Mouse (Mus musculus) heart, postnatal 0 days (tissue): ENCODE data around the gene Mfsd14b. TPM values are rescaled to one million over a fixed set of nuclear protein-coding genes. Genes with fewer than 3 reads are reported as not detected.

Source experiments
- ATAC-seq: fragments of 200-750 bp; cut with Nextera tagmentation; 2 replicates; pipeline ENCODE4 v1.8.0; 2017; ENCODE audit warnings: low read depth, moderate number of reproducible peaks, moderate library complexity; ENCODE audit not compliant: insufficient read depth
- DNase-seq: peaks from one replicate; pipeline ENCODE4 v3.0.0-alpha.2; 2016; ENCODE audit warnings: low spot score
- H3K27ac ChIP-seq: fragments of 300-500 bp; sonication (generic); 2 replicates; pipeline ENCODE4 v1.5.1; 2014; ENCODE audit warnings: low read depth, mild to moderate bottlenecking
- H3K27me3 ChIP-seq: fragments of 300-500 bp; sonication (generic); 2 replicates; pipeline ENCODE4 v1.6.1; 2014; ENCODE audit warnings: low read length, mixed read lengths; ENCODE audit not compliant: control insufficient read depth, insufficient read depth
- H3K36me3 ChIP-seq: fragments of 300-500 bp; sonication (generic); replicated peaks from 2 replicates; pipeline ENCODE4 v1.6.1; 2014; ENCODE audit warnings: low read length, mixed read lengths; ENCODE audit not compliant: control insufficient read depth, insufficient read depth
- H3K4me1 ChIP-seq: fragments of 300-500 bp; sonication (generic); 2 replicates; pipeline ENCODE4 v1.6.1; 2014; ENCODE audit warnings: antibody characterized with exemption; ENCODE audit not compliant: control insufficient read depth, insufficient read depth
- H3K4me2 ChIP-seq: fragments of 300-500 bp; sonication (generic); 2 replicates; pipeline ENCODE4 v1.6.1; 2014; ENCODE audit warnings: low read depth, mild to moderate bottlenecking, low read length, moderate library complexity
- H3K4me3 ChIP-seq: fragments of 300-500 bp; sonication (generic); 2 replicates; pipeline ENCODE4 v1.5.1; 2014; ENCODE audit warnings: low read depth, low read length
- H3K9ac ChIP-seq: fragments of 300-500 bp; sonication (generic); replicated peaks from 2 replicates; pipeline ENCODE4 v1.6.1; 2014; ENCODE audit warnings: low read depth, low read length, mixed read lengths
- H3K9me3 ChIP-seq: fragments of 300-500 bp; sonication (generic); replicated peaks from 2 replicates; pipeline ENCODE4 v1.6.1; 2016; ENCODE audit warnings: low read length; ENCODE audit not compliant: control insufficient read depth
- CTCF ChIP-seq: IDR thresholded peaks from 2 replicates; pipeline ENCODE4 v1.5.1; 2016; ENCODE audit warnings: antibody characterized with exemption, control low read depth, low read depth
- EP300 ChIP-seq: IDR thresholded peaks from 2 replicates; pipeline ENCODE4 v1.6.1; 2016; ENCODE audit warnings: antibody characterized with exemption, low read depth
- WGBS: fragments of 180-500 bp; shearing (Covaris S2); extraction: QIAGEN DNeasy Blood & Tissue Kit; methylation state at CpG from one replicate; pipeline ENCODE4 v1.1.7; 2014; 5-methylcytosine and 5-hydroxymethylcytosine counted together
- polyA plus RNA-seq: library from polyadenylated mRNA; unstranded; fragments of >200 nt; fragmentation: Nextera tagmentation; extraction: Ambion mirVana; gene quantifications from 2 replicates; pipeline ENCODE4 v1.2.1, GENCODE M21; 2015
- total RNA-seq: library from RNA; depleted of rRNA; stranded (reverse); fragments of >200 nt; gene quantifications from 2 replicates; pipeline ENCODE4 v1.2.3, GENCODE M21; 2014; ENCODE audit warnings: low replicate concordance; rRNA removed

Gene Mfsd14b
- total and polyA plus RNA-seq, 2 experiments from 2014 or later, result 24.2 to 37.1 TPM

- 91% methylated on average over 4 of the region's 4 CpGs for WGBS
- H3K9me3 ChIP-seq, result no peaks in the 10 kb centered on the region
- DNase-seq, result no peak
- H3K36me3 ChIP-seq, result no peaks in the 10 kb centered on the region
- no peak overlapping the region for H3K9ac ChIP-seq
- H3K4me3 ChIP-seq, result no peak overlapping the region
- ATAC-seq, result no peak
- TF ChIP-seq EP300 (no peak), CTCF (no peak)
- H3K4me1 ChIP-seq, result no peaks in the 10 kb centered on the region
- H3K27ac ChIP-seq, result no peak overlapping the region
- no peaks in the 10 kb centered on the region for H3K27me3 ChIP-seq
- no peak overlapping the region for H3K4me2 ChIP-seq
Observed at GRCm38 (mm10) chr13:65095923-65096322, 16.9 kb downstream of the Mfsd14b start.

GRCm38 (mm10) chr13:65069969-65070368 lies 42.8 kb downstream of the Mfsd14b start:
- H3K4me2 ChIP-seq, result no peak overlapping the region
- no peak for TF ChIP-seq CTCF
- TF ChIP-seq EP300, result no peak
- H3K9ac ChIP-seq, result no peak overlapping the region
- ATAC-seq, result no peak
- H3K36me3 ChIP-seq, result peaks cover 37% of the 10 kb centered on the region
- H3K9me3 ChIP-seq, result no peaks in the 10 kb centered on the region
- no peak for DNase-seq
- no peak overlapping the region for H3K4me3 ChIP-seq
- no peaks in the 10 kb centered on the region for H3K27me3 ChIP-seq
- H3K4me1 ChIP-seq, result no peaks in the 10 kb centered on the region
- WGBS, result 82% methylated on average over 2 of the region's 2 CpGs
- no peak overlapping the region for H3K27ac ChIP-seq

GRCm38 (mm10) chr13:65052660-65053059 lies 60.1 kb downstream of the Mfsd14b start, which contains the start of gene Prss47:
Gene Prss47, minus strand, starts transcription at chr13:65052760.
- Histone ChIP-seq H3K4me1 (no peaks in the 10 kb centered on the region), H3K9ac (no peak within 1 kb of the TSS), H3K27me3 (no peaks in the 10 kb centered on the region), H3K36me3 (no peaks in the 10 kb centered on the region), H3K4me3 (no peak within 1 kb of the TSS), H3K27ac (no peak within 1 kb of the TSS), H3K4me2 (no peak within 1 kb of the TSS), H3K9me3 (peaks cover 4% of the 10 kb centered on the region; the same call in 1 of the 2 replicates)
- no peak for TF ChIP-seq EP300
- no peak for TF ChIP-seq CTCF
- DNase-seq (no peak), ATAC-seq (no peak)
- 76% methylated on average over 9 of the region's 9 CpGs for WGBS

GRCm38 (mm10) chr13:65035057-65035456 lies 77.7 kb downstream of the Mfsd14b start:
- no peaks in the 10 kb centered on the region for H3K36me3 ChIP-seq
- no peaks in the 10 kb centered on the region for H3K27me3 ChIP-seq
- WGBS, result 46% methylated on average over 4 of the region's 4 CpGs
- ATAC-seq (no peak), DNase-seq (no peak)
- H3K4me2 ChIP-seq, result no peak overlapping the region
- no peaks in the 10 kb centered on the region for H3K4me1 ChIP-seq
- H3K9ac ChIP-seq, result no peak overlapping the region
- no peak for TF ChIP-seq EP300
- TF ChIP-seq CTCF, result 0 out of 2 replicates have a peak, but pooled peaks have one; percentile 6
- no peaks in the 10 kb centered on the region for H3K9me3 ChIP-seq
- no peak overlapping the region for H3K27ac ChIP-seq
- no peak overlapping the region for H3K4me3 ChIP-seq

GRCm38 (mm10) chr13:65032758-65033157 lies 80.0 kb downstream of the Mfsd14b start, which contains the start of gene Spata31d1c:
Gene Spata31d1c, plus strand, starts transcription at chr13:65033058.
- ATAC-seq, result no peak
- TF ChIP-seq EP300 (no peak), CTCF (no peak)
- no peaks in the 10 kb centered on the region for H3K36me3 ChIP-seq
- H3K9ac ChIP-seq, result no peak within 1 kb of the TSS
- H3K27ac ChIP-seq, result no peak within 1 kb of the TSS
- H3K4me3 ChIP-seq, result no peak within 1 kb of the TSS
- H3K27me3 ChIP-seq, result no peaks in the 10 kb centered on the region
- DNase-seq, result no peak
- no peak within 1 kb of the TSS for H3K4me2 ChIP-seq
- H3K4me1 ChIP-seq, result no peaks in the 10 kb centered on the region
- no peaks in the 10 kb centered on the region for H3K9me3 ChIP-seq

Other genes starting within 250 kb of the Mfsd14b start
- gene Cntnap3, start 209.0 kb downstream of the Mfsd14b start, total RNA-seq, result 1.3 TPM in 1 of 2 replicates, not detected in the other
- not detected in 2 replicates for gene Cntnap3, start 209.0 kb downstream of the Mfsd14b start, polyA plus RNA-seq
- not detected in 2 replicates for gene Spata31, start 195.6 kb downstream of the Mfsd14b start, total RNA-seq
- not detected in 2 replicates for gene Spata31, start 195.6 kb downstream of the Mfsd14b start, polyA plus RNA-seq
- not detected in 2 replicates for gene Spata31d1c, start 79.9 kb downstream of the Mfsd14b start, total RNA-seq
- gene Spata31d1c, start 79.9 kb downstream of the Mfsd14b start, polyA plus RNA-seq, result not detected in 2 replicates
- gene Prss47, start 60.2 kb downstream of the Mfsd14b start, total RNA-seq, result not detected in 2 replicates
- not detected in 2 replicates for gene Prss47, start 60.2 kb downstream of the Mfsd14b start, polyA plus RNA-seq
- gene Olfr465-ps1, start 25.1 kb upstream of the Mfsd14b start, total RNA-seq, result not detected in 2 replicates
- gene Olfr465-ps1, start 25.1 kb upstream of the Mfsd14b start, polyA plus RNA-seq, result not detected in 2 replicates
- gene Olfr466, start 37.3 kb upstream of the Mfsd14b start, total RNA-seq, result not detected in 2 replicates
- not detected in 2 replicates for gene Olfr466, start 37.3 kb upstream of the Mfsd14b start, polyA plus RNA-seq
- not detected in 2 replicates for gene Nlrp4f, start 93.0 kb upstream of the Mfsd14b start, total RNA-seq
- not detected in 2 replicates for gene Nlrp4f, start 93.0 kb upstream of the Mfsd14b start, polyA plus RNA-seq
- gene Gm10775, start 146.6 kb upstream of the Mfsd14b start, total RNA-seq, result not detected in 2 replicates
- gene Gm10775, start 146.6 kb upstream of the Mfsd14b start, polyA plus RNA-seq, result not detected in 2 replicates
- 21.1 and 27.6 TPM in 2 replicates for gene Zfp369, start 165.8 kb upstream of the Mfsd14b start, total RNA-seq
- gene Zfp369, start 165.8 kb upstream of the Mfsd14b start, polyA plus RNA-seq, result 5.2 and 6.2 TPM in 2 replicates